Mouse (Mus musculus) kidney, adult 9 months (tissue): Measurements from ENCODE around the gene Tbc1d8.

Source experiments
- DNase-seq: peaks from one replicate; pipeline ENCODE4 v3.0.0; 2022

The Tbc1d8 gene

DNA sequence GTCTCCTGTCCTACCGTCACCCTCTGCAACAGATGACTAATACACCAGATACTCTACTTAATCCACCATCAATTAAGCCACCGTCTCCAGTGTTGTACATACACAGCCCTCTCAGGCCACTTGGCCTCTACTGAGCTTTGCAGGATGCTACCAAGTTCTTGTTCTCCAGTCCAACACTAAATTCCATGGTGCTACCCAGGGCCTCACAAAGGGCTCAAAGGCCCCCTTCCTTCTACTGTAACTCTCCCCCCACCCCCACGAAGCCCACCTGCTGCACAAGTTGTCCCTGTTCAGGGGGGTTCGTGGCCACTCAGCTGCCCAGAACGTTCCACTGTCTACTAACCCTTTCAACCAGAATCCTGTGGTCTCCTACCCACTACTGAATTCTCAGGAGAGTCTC is 1.5 kb downstream of the Tbc1d8 start:
- no peak for DNase-seq

DNA sequence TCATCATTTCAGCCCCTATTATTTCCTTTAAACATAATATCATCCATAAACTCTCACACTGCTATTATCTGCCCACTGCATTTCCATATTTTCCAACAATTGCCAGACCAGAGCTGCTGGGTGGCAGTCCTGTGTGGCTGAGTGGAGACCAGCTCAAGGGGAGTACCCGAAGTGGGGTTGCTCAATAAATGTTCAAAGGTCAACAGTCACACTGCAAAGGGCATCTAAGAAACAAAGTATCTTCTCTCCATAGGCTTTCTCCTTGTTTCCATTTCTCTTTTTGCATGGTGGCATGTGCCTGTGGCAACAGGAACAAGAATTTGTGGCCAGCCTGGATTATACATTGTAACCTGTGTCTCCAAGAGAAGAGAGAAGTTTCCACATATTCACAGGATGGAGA is 2.2 kb downstream of the Tbc1d8 start:
- no peak for DNase-seq

DNA sequence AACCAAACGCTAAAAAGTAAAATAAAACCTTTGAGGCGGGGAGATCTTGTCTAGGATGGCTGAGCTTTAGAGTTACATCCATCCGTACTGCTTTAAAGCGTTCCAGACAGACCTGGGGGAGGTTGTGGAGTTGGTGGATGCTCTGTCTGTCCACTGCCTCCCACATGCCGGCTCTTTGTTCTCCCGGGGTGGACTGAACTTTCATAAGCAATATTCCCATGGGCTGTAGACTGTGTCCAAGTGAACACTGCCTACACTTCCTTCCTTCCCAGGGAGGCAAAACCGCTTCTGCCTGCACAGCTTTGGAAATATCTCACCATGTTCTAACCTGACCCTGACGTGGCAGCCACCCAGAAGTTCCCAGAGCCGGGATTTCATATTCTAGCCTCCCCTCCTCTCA is 4.0 kb downstream of the Tbc1d8 start:
- DNase-seq, result no peak

DNA sequence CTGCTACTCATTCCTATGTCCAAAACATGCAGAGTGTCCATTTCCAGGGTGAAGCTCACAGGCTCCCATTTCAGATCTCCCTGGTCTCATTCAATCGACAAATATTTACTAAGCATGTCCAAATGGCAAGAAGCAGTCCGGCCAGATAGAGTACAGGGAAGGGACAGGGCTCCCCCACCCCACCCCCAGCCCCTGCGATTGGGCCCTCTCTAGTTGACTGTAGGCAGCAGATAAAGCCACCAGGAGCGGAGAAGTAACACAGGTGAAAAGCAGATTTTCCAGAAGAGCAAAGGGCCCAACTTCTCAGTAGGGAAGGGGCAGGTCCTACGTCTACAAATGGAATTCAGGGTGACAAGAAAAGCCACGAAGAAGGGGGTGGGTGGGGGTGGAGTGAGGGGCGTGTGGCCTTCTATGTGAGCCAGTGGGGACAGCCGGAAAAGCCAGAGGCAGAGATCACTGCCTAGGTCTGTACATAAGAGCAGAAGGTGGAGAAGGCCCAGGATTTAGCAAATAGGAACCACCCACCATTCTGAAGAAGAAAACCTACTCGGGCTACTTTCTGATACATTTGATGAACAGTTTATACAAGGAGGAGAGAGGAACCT is 7.2 kb downstream of the Tbc1d8 start:
- no peak for DNase-seq

DNA sequence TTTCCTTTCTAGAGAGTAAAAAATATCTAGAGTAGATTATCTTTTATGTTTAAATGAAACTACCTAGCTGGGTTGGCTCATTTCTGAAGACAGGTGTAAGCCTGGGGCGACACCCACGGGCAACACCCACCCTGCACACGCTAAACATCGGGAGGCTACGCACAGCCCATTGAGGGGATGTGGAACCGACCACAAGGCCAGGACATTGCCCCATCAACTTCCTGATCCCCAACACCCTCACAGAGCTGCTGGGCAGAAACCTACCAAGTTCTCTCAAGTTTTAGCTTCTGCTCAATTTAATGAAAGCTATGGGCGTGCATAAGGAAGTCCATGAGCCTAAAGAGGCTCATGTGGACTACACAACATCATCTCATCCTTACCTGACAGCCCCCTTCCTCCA is 9.6 kb downstream of the Tbc1d8 start:
- no peak for DNase-seq

DNA sequence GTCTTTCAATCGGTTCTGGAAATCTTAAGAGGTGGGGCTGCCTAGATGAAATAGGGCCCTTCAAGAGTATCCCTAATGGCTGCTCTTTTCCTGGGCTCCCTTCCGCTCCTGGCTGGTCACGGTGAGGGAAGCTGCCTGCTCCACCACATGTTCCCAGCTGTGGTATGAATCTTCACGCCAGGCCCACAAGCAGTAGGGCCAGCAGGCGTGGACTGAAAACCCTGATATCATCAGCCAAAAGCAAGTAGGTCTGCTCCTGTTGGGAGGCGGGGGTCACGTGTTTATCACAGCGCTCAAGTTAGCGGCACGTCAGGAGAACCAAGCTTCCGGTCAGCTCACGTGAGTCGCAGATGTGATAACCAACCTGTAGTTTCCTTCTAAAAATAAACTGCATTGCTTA is 12.0 kb downstream of the Tbc1d8 start:
- no peak for DNase-seq

DNA sequence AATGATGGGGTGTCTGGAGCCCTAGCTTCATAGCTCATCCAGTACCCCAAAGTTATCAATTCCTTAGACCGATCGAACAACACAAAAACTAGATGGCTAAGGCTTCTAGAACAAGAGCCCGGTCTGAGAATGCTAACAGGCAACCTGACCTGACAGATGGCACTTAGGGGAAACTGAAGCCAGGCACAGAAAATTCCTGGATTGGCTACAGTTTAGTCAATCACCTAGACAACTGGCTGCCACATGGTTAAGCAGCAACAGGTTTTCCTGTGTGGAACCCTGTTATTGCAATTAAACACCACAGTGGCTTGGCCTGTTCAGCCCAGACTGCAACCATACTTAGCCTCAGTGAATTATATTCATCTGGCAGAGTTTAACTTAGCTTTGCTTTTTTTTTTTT is 13.8 kb downstream of the Tbc1d8 start:
- DNase-seq, result no peak

DNA sequence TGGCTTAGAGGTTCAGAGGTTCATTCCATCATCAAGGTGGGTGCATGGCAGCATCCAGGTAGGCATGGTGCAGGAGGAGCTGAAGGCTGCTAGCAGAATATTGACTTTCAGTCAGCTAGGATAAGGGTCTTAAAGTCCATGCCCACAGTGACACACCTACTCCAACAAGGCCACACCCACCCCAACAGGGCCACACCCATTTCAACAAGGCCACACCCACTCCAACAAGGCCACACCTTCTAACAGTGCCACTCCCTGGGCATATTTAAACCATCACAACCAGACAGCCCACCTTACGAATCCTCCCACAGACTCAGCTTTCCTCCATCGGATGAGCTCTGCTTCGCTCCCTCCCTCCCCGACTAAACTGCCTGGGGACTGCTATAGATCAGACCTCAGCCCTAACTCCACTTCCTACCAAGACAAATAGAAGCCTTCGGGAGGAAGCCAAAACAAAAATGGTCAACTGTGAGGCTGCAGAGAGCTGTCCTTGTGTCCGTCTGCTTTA is 15.6 kb downstream of the Tbc1d8 start:
- DNase-seq, result no peak

DNA sequence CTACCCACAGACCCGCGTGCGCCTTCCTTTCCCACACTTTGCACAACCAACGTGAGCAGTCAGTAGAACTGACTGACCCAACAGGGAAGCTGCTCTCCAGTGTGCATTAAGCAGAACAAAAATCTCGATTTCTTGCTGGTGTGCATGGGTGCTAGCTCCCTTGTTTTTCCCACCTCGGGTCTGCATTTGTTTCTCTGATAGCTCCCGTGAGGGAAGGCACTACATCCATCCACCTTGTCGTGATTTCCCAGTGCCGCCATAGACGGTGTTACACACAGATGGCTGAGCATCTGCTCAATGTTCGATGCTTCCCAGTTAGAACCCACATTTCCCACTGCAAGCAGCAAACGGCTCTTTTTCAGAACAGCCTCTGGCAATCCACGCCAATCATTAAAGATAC is 16.5 kb downstream of the Tbc1d8 start:
- no peak for DNase-seq

DNA sequence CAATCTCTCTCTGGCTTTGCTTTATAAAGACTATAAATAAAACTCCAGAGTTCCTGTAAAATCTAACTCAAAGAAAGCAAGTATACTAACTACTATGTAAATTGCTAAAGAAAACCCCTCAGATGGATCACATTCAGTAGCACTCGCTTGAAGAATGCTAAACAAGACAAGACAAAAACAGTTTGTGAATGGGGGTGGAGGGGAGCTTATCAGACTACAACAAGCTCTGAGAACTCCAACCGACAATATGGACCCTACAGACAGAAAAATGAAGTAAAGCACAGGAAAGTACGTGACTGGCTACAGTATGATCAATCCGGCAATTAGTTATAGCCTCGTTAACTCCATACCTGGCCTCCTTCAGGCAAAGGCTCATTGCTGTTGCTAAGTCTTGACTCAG is 18.1 kb downstream of the Tbc1d8 start:
- no peak for DNase-seq

DNA sequence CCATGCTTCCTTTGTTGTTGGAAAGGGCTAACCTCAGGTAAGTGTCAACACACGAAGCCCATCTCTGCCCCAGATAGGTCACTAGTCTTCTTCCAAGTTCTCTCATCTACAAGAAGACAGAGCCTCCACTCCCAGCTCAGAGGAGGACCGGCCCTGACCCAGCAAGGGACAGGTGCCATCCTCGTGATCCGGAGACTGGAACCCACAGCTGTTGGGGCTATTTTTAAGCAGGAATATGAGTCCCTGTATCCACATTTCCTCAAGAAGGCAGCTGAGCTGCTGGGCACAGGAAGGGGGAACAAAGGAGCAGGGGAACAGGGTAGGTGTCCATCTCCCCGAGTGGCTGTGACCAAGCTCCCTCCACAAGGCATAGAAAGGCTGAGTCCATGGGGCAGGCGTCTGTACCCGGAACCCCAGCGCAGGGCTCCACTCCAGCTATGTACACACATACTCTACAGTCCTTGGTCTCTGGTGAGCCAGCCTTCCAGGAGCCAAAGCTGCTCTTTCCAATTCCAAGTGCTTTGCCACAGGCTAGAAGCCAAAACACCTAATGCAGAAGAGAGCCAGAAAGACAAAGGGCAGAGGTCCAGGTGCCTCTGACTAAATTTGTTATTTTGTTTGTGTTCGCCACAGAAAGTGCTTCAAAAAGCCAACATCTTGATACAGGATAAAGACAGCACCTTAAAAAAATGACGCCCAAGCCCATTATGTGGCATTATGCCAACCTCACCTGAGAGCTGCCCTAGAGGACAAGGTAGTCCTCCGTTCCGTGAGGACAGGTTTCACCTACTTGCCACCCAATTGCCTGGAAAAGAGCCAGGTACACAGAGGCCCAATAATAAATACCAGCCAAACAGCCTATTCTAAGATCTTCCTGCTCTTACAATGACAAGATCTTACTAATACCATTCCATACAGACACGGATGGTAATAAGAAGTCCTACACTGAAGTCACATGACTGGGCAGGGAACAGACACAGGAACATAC is 20.4 kb downstream of the Tbc1d8 start:
- peak; percentile 25 for DNase-seq

DNA sequence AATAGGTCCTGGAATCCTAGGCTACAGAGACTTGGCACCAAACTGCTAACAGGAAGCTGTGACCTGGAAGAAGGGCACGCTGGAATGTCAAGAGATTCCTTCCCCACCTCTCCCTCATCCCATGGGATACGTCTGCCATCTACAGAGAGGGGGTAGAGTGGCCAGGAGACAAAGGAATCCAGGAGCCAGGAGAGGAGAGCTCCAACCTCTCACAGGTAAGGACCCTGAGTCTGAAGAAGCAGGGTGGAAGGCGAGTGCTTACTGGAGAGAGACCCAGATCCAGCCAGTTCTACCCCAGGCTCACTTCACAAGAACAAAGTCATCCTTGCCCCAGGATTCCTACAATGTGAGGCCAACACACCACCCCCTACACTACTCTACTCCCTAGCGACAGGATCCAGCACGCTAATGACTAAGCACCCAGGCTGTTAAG is 22.1 kb downstream of the Tbc1d8 start:
- DNase-seq, result no peak

DNA sequence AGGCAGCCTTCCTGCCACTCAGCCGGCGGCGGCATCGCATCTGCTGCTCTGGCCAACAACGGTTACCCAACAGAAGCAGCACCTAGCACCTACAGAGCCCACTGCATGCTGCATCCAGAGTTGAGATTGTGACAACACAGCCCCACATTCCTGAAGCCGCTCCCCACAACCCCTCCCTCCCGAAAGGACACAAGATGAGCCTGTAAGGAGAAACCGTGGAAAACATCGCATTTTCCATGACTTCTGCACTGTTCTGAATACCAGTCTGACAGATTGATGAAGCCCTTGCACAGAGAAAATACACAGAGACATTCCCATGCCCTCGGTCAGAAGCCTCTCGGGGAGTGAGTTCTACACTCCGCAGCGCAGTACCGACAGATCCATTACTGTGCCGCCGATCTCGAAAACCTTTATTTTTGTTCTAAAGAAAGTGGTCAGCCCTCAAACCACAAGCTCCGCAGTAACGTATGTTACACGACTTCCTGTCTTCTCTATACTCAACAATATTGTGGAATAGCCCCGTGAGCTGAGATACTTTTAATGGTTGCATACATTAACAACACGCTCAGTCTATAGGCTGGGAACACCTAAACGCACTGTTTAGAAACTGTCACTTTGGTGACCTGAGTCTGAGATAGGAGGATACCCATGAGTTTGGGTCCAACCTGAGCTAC is 23.1 kb downstream of the Tbc1d8 start:
- DNase-seq, result no peak

DNA sequence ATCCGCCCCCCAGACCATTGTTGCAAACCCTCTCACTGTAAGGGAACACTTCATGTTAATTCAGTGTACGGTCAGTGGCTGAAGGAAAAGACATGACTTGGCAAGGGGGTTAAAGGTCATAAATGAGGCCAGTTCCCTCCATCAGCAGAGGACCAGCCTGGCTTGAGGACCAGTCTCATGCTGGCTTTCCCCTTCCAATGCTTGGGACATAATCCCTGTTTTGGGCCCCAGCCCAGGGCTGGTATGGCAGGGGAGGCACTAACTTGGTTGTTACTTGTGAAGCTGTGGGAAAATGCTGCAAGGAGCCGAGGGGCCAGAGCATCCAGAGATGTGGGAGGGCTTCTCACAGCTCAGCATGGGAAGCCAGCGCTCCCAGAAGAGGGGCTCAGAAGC is 23.8 kb downstream of the Tbc1d8 start:
- no peak for DNase-seq

DNA sequence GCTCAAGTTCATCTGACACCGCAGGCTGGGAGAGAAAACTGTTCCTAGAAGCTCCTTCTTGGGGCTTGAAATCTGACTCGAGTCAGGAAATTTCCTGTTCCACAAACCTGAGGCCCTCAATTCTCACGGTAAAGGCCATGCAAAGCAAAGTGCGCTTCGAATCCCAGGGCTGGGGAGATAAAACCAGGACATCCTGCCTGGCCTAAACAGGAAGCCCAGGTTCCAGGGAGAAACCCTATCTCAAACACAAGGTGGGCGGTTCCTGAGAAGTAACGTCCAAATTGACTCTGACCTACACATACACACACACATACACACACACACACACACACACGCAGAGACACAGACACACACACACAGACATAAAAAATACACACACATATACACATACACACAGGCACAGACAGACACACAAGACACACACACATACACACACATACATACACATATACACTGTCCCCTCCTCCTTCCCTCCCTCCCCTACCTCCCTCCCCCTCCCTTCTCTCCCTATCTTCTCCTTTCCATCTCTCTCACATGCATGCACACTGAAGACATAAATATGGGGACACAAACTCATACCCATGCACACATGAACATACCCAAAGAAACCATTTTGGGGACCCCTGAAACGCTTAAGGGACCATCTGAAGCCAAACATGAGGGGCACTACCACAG is 24.3 kb downstream of the Tbc1d8 start:
- no peak for DNase-seq

DNA sequence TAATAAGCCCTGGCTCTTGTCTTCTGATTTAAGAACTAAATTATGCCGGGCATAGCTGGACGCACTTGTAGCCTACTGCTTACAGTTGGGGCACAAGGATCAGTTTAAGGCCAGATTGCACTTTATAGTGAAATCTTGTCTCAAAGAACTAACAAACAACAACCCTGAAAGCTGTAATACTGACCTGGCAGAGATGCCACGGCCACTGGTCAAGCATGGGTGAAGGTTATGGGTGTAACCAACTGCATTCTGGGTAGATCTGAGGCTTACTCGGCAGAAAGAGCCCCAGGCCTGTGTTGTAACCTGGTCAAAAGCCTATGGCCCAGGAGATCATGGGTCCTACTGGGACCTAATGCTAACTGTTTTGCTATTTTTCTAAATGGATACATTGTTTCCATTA is 26.4 kb downstream of the Tbc1d8 start:
- DNase-seq, result no peak

DNA sequence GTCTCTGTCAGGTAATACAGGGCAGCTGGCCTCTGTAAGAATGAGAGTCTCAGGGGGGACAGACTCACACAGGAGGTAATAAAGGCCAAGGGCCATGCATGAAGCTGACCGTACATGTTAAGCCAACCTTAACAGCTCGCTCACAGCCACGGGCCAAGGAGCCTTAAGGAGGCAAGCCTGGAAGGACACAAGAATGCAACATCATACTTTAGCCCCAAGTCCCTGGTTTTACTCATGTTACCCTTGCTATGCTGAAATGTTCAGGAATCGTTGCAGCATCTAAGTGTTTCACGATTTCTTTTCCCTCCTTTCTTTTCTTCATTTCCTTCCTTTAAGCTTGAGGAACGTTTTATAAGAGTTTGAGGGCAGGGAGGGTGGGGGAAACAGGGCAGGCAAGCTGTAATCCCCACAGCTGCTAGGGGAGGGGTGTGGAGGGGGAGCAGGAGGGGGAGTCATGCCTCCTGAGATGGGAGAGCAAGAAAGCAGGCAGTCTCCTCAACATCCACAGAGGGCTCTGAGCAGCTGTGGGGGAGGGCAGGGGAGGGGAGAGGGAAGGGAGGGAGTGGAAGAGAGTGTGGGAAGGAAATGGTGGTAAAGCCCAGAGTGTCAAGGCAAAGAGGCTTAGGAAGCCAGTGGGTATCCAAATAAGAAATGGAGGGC is 28.4 kb downstream of the Tbc1d8 start:
- no peak for DNase-seq

DNA sequence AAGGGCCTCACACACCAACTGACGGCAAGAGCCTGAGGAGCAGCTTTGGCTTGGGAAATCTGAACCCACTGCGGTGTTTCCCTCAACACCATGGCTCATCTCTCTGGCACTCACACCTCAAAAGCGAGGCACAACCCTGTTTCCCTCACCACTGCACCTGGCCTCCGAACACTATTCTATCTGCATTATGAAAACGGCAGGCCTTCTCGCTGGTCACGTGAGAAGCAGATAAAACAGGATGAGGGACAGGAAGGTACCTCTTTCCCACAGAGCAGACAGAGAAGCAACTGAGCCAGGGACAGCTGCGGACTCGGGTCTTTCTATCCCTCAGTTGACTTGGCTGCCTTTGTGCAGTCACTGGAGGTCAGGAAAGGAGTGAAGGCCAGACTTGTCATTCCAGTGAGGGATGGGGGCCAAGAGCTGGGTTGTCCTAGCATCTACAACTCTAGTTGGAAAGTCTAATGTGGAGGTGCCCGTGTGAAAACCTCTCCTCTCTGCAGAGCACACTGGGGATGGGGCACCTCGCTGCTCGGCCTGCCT is 29.2 kb downstream of the Tbc1d8 start:
- no peak for DNase-seq

DNA sequence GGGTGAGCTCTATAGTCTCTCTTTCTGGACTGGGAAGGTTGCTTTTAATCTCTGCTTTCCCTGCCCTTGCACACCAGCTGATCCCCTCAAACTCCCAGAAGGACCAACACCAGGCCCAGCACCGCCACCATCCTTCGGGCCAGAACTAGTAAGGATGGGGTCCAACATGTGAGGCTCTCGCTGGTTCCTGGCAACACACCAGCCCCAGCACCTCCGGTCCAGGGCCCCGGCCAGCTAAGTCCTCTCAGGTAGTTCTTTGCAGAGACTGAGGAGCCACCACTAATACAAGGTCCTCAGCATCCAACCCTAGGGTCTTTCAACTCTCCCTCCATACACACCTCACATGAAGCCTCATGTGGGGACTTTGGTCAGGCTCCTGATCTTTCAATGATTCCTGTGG is 29.7 kb downstream of the Tbc1d8 start:
- DNase-seq, result no peak

DNA sequence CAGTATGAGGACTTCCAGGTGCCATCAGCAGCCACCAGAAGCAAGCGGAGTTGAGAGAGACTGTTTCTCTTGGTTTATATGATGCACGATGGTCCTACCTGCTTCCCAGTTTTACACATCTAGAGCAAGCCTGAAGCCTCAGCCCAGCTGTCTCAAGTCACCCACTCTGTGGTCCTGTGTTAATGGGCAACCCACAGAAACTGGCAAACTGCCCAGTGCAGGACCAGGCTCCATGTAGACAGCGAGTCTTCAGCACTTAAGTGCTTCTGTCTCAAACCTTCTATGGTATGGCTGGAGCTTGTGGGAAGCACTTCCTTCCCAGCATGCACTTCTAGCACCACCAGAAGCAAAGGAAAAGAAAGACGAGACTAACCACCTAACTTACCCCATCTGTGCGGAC is 30.3 kb downstream of the Tbc1d8 start:
- DNase-seq, result no peak

DNA sequence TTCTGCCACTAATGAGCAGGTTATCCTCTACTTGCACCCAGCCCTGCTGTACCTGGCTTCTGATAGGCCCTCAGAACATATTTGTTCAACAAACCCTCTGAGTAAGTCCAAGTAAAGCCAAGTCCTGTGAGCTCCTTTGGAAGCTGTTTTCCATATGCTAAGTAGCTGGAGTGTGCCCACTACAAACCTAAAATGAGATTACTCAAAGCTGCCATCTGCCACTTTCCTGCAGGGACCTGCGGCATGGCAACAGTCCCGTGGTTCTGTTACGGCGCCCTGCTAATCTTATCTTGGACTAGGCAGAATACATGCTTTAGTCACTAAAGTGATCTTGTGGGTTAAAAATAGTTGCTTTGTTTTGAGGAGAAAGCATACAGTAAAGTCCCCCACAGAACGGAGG is 32.4 kb downstream of the Tbc1d8 start:
- no peak for DNase-seq
